Mouse (Mus musculus): ENCODE results near the gene Plac9a.

DNA sequence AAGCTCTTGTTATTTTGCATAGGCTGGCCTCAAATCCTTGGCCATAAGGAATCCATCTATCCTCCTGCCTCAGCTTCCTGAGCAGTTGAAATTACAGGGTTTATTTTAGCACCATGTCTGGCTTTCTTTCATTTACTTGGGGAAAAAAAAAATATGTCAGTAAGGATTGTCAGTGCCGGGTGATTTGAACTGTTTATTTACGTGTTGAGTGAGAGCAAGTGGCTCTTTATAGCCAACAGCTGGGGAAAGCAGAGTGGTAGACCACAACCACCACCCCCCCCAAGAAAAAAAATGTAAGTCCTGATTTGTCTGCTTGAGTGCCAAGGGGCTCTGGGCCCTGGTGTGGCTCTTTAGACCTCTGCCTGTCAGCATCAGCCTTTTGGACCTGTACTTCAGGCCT lies 39.2 kb downstream of the Plac9a start:
- TF ChIP-seq CTCF (IDR thresholded peaks at IDR 0.05; ENCODE audit: extremely low read depth, insufficient read depth, insufficient read length, insufficient replicate concordance) (no peak), POLR2A (IDR thresholded peaks at IDR 0.05; ENCODE audit: low read depth, low read length) (no peak)

Measured in spleen, adult 2 months (tissue).